Mouse (Mus musculus) c-Kit-negative CD71-positive TER-119-positive erythroid progenitor cells, embryonic 14.5 days (primary cell): ENCODE data around the gene Cmss1.

Experiments used
- DNase-seq: peaks from one replicate; pipeline ENCODE4 v3.0.0-alpha.2; 2013; ENCODE audit warnings: low read depth, low spot score

The Cmss1 gene

GRCm38 (mm10) chr16:57346258-57346657 is 260.4 kb downstream of the Cmss1 start:
- DNase-seq, result no peak

DNA sequence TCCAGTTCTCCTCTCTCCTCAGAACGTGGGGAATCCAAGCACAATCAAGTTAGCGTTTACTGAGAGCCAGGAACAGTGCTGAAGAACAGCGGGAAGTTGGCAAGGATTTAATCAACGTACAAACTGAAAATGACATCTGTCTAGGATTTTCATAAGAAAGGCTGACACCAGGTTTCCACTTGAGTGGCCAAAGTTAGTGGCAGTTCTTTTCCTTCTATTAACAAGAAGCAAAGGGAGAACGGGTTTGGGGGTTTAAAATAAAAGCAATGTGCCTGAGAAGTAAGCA is 266.1 kb downstream of the Cmss1 start:
- DNase-seq, result no peak

- no peak for DNase-seq
Observed at GRCm38 (mm10) chr16:57339765-57340612, 266.7 kb downstream of the Cmss1 start.

DNA sequence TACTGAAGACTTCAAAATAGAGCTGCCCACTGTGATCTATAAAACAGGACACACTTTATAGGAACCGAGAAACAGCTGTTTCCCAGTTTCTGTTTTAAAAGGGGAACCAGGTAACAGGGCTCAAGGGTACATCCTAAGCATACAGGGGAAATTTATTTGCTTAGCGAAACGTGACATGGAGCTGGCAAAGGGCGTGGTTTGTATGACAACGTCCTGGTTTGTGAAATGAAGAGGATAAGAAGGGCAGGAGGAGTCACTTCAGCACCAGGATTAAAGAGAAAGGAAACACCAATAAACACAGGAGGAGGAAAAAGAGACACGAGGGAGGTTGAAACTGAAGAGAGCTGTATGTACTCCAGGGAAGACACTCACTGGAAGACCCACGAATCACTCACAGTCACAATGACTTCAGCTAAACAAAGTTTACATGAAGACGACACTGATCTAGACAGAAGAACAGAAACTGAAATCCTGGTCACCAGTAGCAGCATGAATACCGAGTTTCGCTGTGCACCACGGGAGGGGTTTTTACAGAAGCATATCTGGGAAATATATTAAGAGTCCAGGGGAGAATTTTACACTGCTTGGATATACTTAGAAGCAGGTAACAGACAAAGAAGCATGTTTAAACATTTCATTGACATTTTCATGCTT is 269.8 kb downstream of the Cmss1 start:
- DNase-seq, result no peak

DNA sequence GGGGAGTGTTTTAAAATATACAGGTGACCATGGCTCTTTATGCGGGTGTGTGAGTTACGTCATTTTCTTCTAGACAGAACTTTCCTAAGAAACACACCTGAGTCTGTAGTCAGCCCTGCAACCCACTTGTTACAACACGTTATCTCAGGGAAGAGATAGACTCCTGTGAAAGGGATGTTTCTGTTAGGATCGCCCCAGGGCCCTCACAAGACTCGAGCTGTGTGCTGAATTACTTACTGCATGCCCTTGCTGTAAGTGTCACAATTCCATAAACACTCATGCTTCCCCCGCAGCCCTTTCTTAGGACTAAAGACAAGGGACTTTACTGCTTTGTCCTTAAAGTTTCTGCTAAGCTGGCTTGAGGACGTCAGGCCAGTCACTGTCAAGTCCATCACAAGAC is 274.4 kb downstream of the Cmss1 start:
- DNase-seq, result no peak

DNA sequence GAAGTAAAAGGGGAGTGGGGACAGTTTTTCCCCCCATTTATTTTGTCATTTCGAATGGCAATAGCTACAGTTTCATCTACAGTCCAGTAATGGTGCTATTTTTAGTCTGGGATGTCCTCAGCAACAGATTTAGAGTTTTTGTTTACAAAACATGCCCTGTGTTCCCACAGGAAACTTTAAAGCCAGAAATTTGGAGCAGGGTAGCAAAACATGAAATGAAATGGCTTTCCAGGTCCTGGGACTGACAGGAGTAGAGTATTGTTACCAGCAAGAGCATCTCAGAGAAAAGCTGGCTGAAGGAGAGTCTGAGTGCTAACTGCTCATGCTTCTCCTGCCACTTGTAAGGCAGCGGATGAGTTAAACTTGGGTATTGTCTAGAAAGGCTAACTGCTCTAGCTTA is 276.6 kb downstream of the Cmss1 start:
- no peak for DNase-seq

DNA sequence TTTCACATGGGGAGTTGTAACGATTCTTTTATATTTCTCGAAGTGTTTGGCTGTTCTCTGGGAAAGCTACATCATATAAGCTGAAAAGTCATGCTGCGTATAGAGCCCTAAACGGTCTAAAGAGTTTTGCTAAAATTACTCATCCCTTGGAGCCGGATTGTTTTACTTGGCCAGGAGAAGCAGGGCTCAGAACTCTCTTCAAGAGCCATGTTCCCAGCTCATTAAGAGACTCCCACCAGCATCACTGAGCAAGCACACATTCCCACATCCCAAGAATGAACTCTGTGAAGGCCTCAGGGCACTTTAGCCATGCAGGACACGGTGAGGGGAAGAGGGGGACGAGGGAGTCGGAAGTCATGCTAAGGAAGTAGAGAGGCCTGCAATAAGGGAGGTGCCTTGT is 277.6 kb downstream of the Cmss1 start:
- DNase-seq, result no peak

DNA sequence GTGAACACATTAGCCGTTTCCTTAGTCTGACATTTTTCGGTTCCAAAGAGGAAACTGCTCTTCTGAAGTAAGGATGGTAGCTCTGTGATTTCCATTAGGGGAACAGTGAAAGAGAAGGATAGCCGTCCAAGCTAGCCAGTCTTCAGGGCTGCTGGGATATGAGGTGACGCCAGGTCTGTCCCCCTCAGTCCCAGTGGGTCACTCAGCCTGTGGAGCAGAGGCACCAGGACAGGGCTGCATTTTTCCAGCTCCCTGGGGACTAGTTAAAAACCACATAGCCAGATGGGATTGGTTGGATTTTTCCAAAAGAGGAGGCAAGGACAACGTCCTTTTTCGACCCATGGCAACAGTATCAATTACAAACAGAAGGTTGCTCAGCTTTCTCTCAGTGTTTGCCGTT is 279.7 kb downstream of the Cmss1 start:
- DNase-seq, result no peak

DNA sequence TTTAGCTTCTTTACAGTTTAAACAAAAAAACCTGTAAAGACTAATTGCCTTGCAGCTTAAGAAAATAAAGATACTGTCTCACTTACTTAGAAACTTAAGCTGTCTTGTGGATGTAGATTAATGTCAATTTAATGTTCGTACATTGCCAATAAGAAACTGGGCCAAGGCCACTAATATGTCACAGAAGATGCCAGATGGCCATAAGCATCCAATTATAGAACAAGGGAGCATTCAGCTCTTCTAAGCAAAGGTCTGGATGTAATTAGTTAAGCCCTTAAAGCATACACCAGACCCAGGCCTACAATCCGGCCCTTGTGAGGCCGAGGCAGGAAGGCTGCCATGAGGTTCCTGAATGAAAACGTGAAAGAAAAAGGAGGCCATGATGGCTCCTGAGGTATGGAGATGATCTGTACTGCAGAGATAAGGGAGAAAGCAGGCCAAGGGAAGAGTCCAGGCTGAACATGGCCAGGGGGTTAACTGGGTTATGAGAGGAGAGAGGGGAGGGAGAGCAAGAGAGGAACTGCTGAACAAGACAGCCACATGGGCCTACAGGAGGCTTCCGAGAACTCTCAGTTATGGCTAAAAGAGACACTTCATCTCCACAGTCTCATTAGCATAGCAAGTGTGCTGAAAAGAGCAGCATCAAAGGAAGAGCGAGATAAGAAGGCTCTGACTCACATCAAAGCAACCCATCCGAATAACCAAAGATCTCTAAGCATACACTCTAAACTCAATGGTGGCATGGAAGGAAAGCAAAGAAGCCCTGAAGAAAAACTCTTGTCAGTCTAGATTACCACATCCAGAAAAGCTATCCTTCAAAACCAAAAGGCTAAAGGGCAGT is 287.2 kb downstream of the Cmss1 start:
- no peak for DNase-seq

DNA sequence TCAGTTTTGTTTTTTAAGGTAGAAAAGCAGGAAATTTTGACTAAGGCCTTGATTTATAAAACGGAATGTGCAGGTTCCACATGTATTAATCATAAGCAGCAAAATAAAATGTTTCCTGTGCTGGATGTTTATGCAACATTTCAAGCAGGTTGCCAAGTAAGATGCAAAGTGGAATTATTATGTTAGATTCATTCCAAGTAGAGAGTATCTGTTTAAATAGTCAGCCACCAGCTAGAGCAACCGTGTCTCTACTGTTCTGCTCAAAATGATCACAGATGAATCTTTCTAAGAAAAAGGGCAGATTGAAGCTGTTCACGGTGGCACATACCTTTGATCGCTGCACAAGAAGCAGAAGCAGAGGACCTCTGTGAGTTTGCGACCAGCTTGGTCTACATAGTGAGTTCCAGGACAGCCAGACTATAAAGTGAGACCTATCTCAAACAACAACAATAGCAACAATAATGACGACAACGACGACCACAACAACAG is 288.0 kb downstream of the Cmss1 start:
- no peak for DNase-seq

- DNase-seq, result no peak
Observed at GRCm38 (mm10) chr16:57317882-57318636, 288.6 kb downstream of the Cmss1 start.

DNA sequence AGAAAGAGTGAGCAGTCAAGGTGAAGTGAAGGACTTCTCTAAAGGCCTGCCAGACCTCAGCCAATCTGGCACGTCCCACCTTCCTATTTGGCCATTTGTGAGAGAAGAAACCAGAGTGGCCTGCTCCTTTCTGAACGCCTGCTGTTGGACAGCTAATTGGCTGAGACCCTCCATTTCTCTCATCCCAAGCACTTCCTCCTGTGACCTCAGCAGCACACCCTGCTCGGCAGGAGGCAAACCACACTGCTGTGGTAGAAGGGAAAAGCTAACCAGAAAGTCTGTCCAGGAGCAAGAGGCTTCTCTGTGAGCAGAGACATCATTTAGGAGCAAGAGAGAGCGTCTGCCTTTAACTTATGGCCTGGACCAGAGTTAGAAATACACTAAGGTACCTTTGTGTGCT is 289.5 kb downstream of the Cmss1 start:
- DNase-seq, result no peak

- no peak for DNase-seq
Observed at GRCm38 (mm10) chr16:57315026-57315425, 291.6 kb downstream of the Cmss1 start.

GRCm38 (mm10) chr16:57314236-57314635 is 292.4 kb downstream of the Cmss1 start:
- DNase-seq, result no peak

DNA sequence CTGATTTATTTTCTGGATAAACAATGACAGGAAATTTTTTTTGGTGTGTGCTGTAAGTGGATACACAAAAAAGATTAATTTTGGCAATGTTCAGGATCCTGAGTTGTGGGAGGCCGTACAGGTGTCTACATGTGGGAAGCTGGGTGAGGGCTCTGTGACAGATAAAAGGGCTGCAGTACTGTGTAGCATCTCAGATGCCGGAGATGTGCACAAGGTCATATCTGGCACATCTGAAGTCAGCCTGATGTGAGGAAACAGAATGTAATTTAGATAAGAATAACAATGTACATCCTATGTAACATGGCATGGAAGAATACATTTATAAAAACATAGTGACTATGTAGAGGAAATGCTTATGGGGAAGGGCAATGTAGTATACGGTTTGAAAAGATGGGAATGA is 293.2 kb downstream of the Cmss1 start:
- DNase-seq, result no peak

DNA sequence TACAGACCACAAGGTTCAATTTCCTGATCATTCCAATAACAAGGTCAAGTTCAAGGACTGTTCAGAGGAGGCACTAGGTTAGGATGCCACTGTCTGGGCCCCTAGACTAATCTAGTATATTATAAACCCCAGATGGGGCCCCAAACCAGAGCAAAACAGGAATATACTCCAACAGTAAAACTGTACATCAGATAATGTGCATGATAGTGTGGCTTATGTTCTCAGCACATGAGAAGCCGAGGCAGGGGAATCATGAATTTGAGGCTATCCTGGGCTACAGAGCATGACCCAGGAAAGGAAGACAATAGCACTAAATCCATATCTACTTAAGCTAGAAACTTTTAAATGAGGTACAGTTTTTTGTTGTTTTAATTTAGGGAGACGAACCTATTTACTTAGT is 294.5 kb downstream of the Cmss1 start:
- no peak for DNase-seq

GRCm38 (mm10) chr16:57305463-57305862 is 301.2 kb downstream of the Cmss1 start:
- no peak for DNase-seq

DNA sequence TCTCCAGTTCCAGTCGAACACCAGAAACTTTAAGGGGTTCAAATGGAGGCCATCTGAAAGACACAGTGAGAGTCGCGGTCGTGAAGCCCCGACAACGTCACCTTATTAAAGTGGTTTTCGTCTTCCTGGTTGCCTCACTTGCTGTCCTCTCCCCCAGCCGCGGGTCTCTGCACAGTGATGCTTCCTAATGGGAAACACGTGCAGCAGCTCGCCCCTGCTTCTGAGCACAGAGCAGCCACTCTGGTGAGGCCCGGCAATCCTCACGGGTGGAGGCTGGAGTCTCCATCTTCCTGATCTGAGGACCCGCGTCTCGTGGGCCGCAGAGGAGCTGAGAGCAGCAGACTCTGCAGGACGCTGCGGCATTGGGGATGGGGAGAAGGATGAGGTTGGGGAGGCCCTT is 302.9 kb downstream of the Cmss1 start:
- DNase-seq, result no peak

- no peak for DNase-seq
Observed at GRCm38 (mm10) chr16:57302792-57303698, 303.6 kb downstream of the Cmss1 start.

DNA sequence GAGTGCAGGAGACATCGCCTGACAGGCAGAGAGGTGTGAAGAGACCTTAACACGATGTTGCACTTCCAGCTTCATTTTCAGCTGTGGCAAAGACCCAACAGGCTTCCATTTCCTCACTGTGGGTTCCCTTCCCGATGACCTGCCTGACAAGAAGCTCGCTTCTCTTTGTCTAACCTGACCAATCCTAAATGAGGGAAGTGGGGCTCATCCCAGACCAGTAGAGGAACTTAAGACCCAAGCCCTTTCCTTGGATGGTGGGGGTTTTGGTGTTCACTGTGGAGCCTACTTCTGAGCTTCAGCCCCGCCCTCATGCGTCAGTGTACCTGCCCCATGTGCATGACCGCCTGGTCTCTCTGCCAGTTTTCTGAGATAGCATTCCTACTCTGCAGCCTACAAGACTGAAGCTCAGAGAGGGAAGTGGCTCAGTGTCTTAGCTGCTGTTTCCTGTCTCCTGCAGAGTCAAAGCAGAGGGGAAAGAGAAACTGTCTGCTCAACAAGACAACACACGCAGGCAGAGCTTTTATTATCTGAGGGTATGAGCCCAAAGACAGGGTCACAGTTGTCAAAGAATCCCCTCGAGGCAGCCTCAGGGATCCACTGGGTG is 305.1 kb downstream of the Cmss1 start:
- DNase-seq, result no peak
